Mouse (Mus musculus) liver, postnatal 0 days (tissue): ENCODE measurements around the gene I0C0044D17Rik. TPM values are rescaled to one million over a fixed set of nuclear protein-coding genes. Genes with fewer than 3 reads are reported as not detected.
A peak's percentile ranks its signal among the peaks of the same experiment; 100 is the strongest.

Experiments
- ATAC-seq: fragments of 200-750 bp; cut with Nextera tagmentation; 2 replicates; pipeline ENCODE4 v1.8.0; 2017; ENCODE audit warnings: mild to moderate bottlenecking, moderate library complexity
- DNase-seq: peaks from one replicate; pipeline ENCODE4 v3.0.0-alpha.2; 2016
- H3K27ac ChIP-seq: fragments of 300-500 bp; sonication (generic); 2 replicates; pipeline ENCODE4 v1.5.1; 2014; ENCODE audit warnings: antibody characterized with exemption, moderate library complexity, mild to moderate bottlenecking, low read depth
- H3K27me3 ChIP-seq: fragments of 300-500 bp; sonication (generic); 2 replicates; pipeline ENCODE4 v1.6.1; 2014; ENCODE audit warnings: low read length, control low read depth, mixed read lengths; ENCODE audit not compliant: insufficient read depth
- H3K36me3 ChIP-seq: fragments of 300-500 bp; sonication (generic); replicated peaks from 2 replicates; pipeline ENCODE4 v1.6.1; 2014; ENCODE audit warnings: mild to moderate bottlenecking, control low read depth, low read length, moderate library complexity, mixed read lengths; ENCODE audit not compliant: insufficient read depth
- H3K4me1 ChIP-seq: fragments of 300-500 bp; sonication (generic); 2 replicates; pipeline ENCODE4 v1.6.1; 2014; ENCODE audit warnings: antibody characterized with exemption, mild to moderate bottlenecking, control low read depth; ENCODE audit not compliant: insufficient read depth
- H3K4me2 ChIP-seq: fragments of 300-500 bp; sonication (generic); 2 replicates; pipeline ENCODE4 v1.6.1; 2014; ENCODE audit warnings: low read depth, mild to moderate bottlenecking, low read length, moderate library complexity, mixed read lengths
- H3K4me3 ChIP-seq: fragments of 300-500 bp; sonication (generic); 2 replicates; pipeline ENCODE4 v1.5.1; 2014; ENCODE audit warnings: low read depth, low read length
- H3K9ac ChIP-seq: fragments of 300-500 bp; sonication (generic); replicated peaks from 2 replicates; pipeline ENCODE4 v1.6.1; 2014; ENCODE audit warnings: mild to moderate bottlenecking, moderate library complexity
- H3K9me3 ChIP-seq: fragments of 300-500 bp; sonication (generic); 2 replicates; pipeline ENCODE4 v1.6.1; 2016; ENCODE audit warnings: mild to moderate bottlenecking, control low read depth, low read length, mixed read lengths
- CTCF ChIP-seq: sonication (generic); IDR thresholded peaks from 2 replicates; pipeline ENCODE4 v1.5.1; 2016; ENCODE audit warnings: antibody characterized with exemption, low read depth
- EP300 ChIP-seq: IDR thresholded peaks from 2 replicates; pipeline ENCODE4 v1.6.1; 2016; ENCODE audit warnings: antibody characterized with exemption, low read depth, mild to moderate bottlenecking
- WGBS: fragments of 180-500 bp; shearing (Covaris S2); extraction: QIAGEN DNeasy Blood & Tissue Kit; methylation state at CpG from one replicate; pipeline ENCODE4 v1.1.7; 2014; ENCODE audit not compliant: insufficient replicate concordance; 5-methylcytosine and 5-hydroxymethylcytosine counted together
- polyA plus RNA-seq: library from polyadenylated mRNA; unstranded; fragments of >200 nt; fragmentation: Nextera tagmentation; extraction: Ambion mirVana; gene quantifications from 2 replicates; pipeline ENCODE4 v1.2.1, GENCODE M21; 2015

The I0C0044D17Rik gene
- polyA plus RNA-seq, 1 experiment from 2014 or later: not detected

GRCm38 (mm10) chr4:98819216-98819755 is 4.4 kb downstream of the I0C0044D17Rik start:
- ATAC-seq: no peak
- no peak overlapping the region for H3K27ac ChIP-seq
- no peak for DNase-seq
- no peak for TF ChIP-seq EP300
- TF ChIP-seq CTCF: no peak
- H3K27me3 ChIP-seq: peaks cover 38% of the 10 kb centered on the region
- H3K4me1 ChIP-seq: no peaks in the 10 kb centered on the region; the same call in 1 of the 2 replicates
- H3K4me2 ChIP-seq: no peak overlapping the region
- H3K9me3 ChIP-seq: no peaks in the 10 kb centered on the region
- H3K4me3 ChIP-seq: no peak overlapping the region
- no peak overlapping the region for H3K9ac ChIP-seq
- 43% methylated on average over 10 of the region's 10 CpGs for WGBS
- no peaks in the 10 kb centered on the region for H3K36me3 ChIP-seq

- peak within 1 kb of the TSS; percentile 21; the same call in 1 of the 2 replicates for H3K9ac ChIP-seq
Observed at GRCm38 (mm10) chr4:98817184-98817911, 6.3 kb downstream of the I0C0044D17Rik start, which contains the start of gene Kank4. Gene Kank4, minus strand, starts transcription at chr4:98817537.

DNA sequence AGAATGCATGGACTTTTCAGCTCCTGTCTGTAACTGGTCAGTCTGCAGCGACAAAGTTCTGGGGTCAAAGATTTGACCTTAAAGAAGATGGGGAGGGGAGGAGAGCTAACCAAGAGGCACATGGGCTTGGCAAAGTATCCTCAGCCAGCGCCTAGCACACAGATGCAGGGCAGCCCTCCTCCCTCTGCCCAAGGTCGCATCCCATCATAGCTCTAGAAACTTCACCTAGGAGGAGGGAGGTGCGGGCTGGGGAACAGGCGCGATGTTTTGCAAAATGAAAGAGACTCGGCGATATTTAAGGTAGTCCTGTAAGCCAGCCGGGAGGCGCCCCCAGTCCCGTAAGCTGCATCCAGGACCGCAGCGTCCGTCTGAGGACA is 6.8 kb downstream of the I0C0044D17Rik start:
- Histone ChIP-seq H3K4me1 (no peaks in the 10 kb centered on the region; the same call in 1 of the 2 replicates), H3K9me3 (no peaks in the 10 kb centered on the region), H3K27me3 (peaks cover 38% of the 10 kb centered on the region), H3K9ac (peak overlapping the region; percentile 21; the same call in 1 of the 2 replicates), H3K36me3 (no peaks in the 10 kb centered on the region), H3K4me2 (peak overlapping the region; percentile 81), H3K4me3 (peak overlapping the region; percentile 48), H3K27ac (no peak overlapping the region)
- 1% methylated on average over 14 of the region's 14 CpGs for WGBS
- TF ChIP-seq EP300 (no peak), CTCF (no peak)
- ATAC-seq (no peak), DNase-seq (no peak)

More at GRCm38 (mm10) chr4:98817184-98817911, 6.3 kb downstream of the I0C0044D17Rik start, which contains the start of gene Kank4:
- TF ChIP-seq CTCF (no peak), EP300 (no peak)
- WGBS: under 1% methylated on average over 62 of the region's 72 CpGs
- ATAC-seq: no peak
- no peaks in the 10 kb centered on the region for H3K36me3 ChIP-seq
- peak within 1 kb of the TSS; percentile 48 for H3K4me3 ChIP-seq
- no peaks in the 10 kb centered on the region; the same call in 1 of the 2 replicates for H3K4me1 ChIP-seq
- peaks cover 38% of the 10 kb centered on the region for H3K27me3 ChIP-seq
- DNase-seq: peak; percentile 27
- H3K9me3 ChIP-seq: no peaks in the 10 kb centered on the region
- H3K4me2 ChIP-seq: peak within 1 kb of the TSS; percentile 81
- H3K27ac ChIP-seq: no peak within 1 kb of the TSS

DNA sequence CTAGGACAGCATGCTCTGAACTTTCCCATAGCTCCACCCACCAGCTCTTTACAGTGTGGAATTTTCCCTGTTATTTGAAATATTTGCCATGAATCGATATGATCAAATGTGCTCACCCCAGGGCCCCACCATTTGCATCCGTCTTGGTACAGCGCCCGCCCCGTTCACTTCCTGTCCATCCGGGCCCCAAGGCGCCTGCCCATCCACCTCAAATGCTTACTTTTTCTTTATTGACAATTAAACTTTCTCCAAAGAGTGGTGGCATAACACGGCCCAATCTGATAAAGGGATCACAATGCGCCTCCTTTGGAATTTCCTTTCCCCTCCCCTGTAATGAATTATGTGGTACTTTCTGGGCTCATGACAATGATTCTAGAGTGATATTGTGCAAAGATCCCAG is 17.3 kb downstream of the I0C0044D17Rik start:
- no peaks in the 10 kb centered on the region for H3K9me3 ChIP-seq
- no peak overlapping the region for H3K27ac ChIP-seq
- ATAC-seq (no peak), DNase-seq (no peak)
- TF ChIP-seq EP300: no peak
- TF ChIP-seq CTCF: no peak
- H3K4me2 ChIP-seq: no peak overlapping the region
- H3K4me1 ChIP-seq: no peaks in the 10 kb centered on the region
- H3K27me3 ChIP-seq: no peaks in the 10 kb centered on the region
- no peak overlapping the region for H3K9ac ChIP-seq
- H3K4me3 ChIP-seq: no peak overlapping the region
- no peaks in the 10 kb centered on the region for H3K36me3 ChIP-seq
- WGBS: 62% methylated on average over 9 of the region's 9 CpGs

- Histone ChIP-seq H3K9ac (no peak overlapping the region), H3K4me3 (no peak overlapping the region), H3K4me1 (no peaks in the 10 kb centered on the region), H3K36me3 (no peaks in the 10 kb centered on the region), H3K27me3 (no peaks in the 10 kb centered on the region), H3K9me3 (no peaks in the 10 kb centered on the region), H3K27ac (no peak overlapping the region), H3K4me2 (no peak overlapping the region)
- no peak for DNase-seq
- WGBS: 62% methylated on average over 12 of the region's 12 CpGs
- ATAC-seq: no peak
- no peak for TF ChIP-seq CTCF
- no peak for TF ChIP-seq EP300
Observed at GRCm38 (mm10) chr4:98805291-98806048, 18.2 kb downstream of the I0C0044D17Rik start.
